Mouse (Mus musculus) regulatory T cell (primary cell): ENCODE data around the gene Tspan14.

Source experiments
- in situ Hi-C: fragments of 300-600 bp; cut with MboI, MseI; formaldehyde crosslinking; loops from one replicate; pipeline ENCODE4 v1.15.1; 2025; ENCODE audit warnings: high pct_unique_total_duplicates

The Tspan14 gene

DNA sequence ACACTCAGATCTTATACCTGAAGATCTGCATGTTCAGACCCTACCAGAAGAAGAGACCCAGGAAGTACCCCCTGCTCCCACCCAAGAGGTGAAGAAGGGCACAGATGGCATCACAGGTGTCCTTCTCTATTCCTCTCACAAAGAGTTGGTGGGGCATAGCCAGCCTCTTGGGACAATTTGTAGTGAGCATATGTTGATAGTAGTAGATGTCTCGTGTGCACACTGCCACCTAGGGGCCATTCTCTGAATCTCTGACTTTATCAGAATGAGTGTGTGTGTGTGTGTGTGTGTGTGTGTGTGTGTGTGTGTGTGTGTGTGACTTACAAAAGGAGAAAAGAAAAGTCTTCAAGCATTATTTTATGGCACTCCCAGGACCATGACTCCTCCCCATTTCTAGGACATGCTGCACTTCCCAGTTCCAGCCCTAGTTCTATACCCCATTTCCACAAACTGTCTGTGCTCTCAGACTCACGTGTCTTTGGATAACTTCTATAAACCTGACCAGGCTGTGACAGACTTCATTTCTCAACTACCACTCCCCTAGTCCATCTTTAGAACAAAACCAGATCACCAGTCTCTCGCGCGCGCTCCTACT is 8.6 kb upstream of the Tspan14 start:
- in situ Hi-C loops = loop anchor here (5.0 kb wide), 1 partner anchor 52 kb away; no protein-coding TSS in a partner anchor

DNA sequence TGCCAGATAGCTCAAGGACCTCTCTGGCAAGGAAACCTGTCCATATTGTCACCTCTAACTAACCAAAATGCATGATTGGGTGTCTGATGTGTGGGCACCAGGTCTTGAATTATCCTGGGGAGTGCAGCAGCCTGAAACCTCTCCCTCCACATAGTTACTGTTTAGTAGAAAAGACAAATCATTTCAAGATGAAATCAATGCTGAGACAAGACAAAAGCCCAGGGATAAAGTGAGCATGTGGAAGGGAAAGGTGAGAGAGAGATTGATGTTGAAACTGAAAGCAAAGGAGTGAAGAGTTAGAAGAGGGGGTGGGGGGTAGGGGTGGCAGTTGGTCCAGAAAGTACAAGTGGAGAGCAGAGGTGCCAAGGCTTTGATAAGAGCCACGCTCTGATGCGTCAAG is 1.4 kb upstream of the Tspan14 start:
- in situ Hi-C loops = no loop called here

DNA sequence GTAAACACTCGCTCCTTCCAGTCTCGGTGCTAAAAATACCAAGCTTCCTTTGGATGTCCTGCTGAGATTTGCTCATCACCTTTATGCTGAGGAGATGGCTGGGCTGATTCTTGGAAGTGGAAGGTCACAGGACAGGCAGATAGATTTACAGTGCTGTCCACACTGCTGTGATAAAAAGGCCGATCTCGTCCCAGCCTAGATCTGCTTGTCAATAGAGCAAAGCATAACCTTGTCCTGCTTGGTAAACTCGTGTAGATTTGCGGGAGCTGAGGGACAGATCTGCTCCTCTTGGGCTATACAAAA is 942 bp upstream of the Tspan14 start:
- in situ Hi-C loops = no loop called here

DNA sequence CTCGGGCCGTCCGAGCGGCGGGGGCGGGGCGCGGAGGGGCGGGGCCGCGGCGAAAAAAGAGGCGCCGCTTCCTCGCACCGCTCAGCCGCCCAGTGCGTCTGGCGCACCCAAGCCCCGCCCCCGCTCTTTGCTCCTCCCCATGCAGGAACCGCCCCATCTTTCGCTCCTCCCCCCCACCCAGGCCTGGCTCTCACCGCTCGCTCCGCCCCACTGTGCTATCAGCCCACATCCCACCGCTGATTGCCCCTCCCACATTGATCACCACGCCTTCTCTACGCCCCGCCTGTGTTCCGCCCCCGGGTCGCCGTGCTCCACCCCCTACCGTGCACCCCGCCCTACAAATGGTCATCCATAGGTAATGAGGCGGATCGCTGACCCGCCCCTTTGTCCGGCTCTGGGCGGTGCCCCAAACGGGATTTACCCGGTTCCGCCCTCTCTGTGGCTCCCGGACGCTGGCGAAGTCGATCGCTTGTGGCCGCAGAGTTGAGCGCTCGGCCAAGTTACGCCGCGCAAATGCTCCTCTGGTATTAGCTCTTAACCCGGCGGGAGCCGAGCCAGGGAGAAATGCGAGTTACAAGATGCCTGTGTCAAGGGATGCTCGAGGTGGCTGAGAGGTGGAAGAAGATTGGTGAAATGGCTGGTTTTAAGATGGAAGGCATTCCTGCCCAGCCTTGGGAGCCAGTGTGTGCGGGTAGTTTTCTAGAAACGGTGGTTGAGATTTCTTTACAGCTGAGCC is 423 bp upstream of the Tspan14 start:
- in situ Hi-C loops = no loop called here

DNA sequence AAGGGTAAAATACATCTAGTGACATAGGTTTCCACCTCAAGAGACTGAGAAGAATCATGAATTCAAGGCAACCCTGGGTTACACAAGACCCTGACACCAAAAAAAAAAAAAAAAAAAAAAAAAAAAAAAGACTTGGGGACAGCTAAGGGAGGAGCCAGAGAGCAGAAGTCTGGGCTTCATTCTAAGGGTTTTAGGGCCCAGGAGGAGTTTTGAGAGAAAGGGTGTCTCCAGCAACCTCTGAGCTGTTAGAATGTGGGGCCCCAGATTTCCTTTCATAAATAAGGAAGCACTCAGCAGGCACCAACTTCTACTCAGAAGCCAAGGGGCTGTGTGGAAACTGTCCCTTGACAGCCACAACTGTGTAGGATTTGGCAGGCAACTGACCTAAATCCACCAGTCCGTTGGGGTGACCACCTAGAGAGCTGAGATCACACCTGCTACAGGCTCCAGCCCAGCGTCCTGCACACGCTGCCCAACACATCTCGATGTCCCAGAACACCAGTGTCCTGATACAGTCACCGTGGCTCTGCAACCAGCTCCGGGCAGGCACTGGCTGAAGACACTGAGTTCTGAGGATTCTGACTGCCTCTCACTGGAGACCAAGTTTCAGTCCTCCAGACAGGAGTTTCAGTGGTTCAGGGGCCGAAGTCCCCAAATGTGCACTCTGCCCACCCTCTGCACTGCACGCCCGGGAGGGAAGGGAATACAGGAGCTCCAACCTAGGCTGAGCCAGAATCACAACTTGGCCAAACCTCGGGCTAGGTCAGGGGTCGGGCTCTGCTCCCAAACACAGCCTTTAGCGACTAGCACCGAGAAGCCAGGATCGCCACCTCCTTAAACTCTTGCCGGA is 875 bp downstream of the Tspan14 start:
- in situ Hi-C loops = no loop called here

DNA sequence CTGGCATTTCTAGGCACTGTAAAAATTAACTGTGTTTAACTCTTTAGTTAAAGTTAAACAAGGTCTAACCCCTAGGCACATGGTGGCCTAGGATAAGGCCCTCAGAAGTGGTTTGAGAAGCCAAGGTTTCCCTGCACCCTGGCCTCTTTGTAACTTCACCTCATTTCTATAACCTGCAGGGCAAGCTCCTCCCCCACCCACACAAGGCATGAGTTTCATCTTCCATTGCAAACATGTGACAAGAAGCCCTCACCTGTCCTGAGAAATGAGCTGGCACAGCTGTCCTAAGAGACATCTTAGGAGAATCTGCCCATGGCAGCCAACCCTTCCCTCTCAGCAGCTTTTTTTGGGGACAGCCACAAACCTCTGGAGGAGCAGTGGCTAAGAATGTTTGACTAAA is 1.7 kb downstream of the Tspan14 start:
- in situ Hi-C loops = no loop called here

DNA sequence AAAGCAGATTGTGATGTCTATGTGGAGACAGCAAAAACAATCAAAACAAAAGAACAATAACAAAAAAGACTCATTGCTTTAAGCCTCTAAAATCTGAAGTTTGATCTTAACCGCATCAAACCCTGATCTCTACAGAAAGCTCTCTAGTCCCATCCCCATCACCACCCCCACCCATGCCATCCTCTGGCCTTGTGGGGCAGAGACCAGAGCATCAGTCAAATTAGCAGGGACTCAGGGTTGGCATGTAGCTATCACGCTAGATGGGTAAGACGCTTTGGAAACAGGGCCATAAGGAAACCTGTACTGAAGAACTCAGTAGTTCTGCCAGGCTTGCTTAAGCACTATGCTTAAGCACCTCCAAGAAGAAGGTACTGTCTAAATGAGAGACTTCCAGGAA is 2.4 kb downstream of the Tspan14 start:
- in situ Hi-C loops = no loop called here

DNA sequence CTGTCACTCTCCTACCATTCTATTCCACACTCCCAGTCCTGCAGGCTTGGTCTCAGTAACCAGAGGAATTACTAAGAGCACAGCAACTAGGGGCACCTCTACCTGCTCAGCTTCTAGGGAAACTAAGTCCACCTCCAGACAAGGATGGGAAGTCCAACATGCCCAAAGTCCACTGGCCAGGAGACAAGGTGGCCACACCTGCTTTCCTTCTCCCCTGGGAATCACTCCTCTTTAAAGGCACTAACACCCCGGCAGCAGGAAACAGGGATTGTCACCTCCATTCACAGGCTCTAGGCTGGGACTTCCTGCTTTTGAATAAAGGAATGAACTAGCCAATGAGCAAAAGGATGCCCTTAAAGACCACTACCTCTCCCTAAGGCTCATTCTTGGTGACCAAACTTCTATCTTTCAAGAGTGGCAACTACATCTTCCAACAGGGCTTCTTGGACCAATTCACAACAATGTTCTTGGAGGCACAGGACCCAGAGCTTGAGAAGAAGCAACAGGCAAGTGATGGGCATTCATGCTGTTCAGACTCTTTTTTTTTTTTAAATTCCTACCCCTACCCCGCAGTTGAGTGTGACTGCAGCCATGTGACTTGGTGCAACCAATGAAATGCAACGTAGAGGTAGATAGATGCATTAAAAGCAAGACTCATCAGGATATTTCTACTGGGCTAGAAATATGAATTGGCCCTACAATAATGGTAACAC is 3.0 kb downstream of the Tspan14 start:
- in situ Hi-C loops = no loop called here

DNA sequence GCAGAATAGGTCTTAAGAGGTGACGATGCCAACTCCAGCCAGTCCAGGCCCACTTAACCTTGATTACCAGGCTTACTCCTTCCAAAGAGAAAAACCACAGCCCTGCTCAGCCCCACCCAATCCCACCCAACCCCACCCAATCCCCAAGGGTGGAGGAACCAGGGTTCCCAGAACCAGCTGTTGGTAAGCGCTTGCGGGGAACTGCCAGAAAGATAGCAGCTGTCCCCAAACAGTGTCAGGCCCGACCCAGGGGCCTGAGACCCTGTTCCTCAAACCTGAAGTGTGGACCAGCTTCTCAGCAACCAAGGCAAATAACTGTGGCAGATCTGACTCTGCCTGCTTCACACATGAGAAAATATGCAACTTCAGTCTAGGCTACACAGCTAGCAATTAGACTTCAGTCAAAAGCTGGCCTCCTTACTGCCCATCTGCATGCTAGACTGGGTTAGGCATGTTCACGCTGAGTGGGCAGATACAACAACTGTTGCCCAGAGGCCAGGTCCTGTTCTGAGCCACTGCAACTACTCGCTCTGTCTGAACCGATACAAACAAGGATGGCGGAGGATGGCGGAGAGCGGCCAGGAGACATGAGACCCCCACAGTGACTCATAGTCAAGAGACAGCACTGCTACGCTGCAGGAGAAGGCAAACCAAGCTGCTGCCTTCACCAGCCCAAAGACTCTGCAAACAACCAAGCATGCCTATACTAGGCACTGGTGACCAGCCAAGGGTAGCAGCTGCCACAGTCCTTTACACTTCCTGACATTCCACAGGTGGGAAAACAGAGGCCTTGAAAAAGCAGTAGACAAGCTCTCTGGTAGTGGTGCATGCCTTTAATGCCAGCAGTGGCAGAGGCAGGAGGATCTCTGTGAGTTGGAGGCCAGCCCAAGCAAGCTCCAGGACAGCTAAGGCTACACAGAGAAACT is 4.0 kb downstream of the Tspan14 start:
- in situ Hi-C loops = no loop called here

DNA sequence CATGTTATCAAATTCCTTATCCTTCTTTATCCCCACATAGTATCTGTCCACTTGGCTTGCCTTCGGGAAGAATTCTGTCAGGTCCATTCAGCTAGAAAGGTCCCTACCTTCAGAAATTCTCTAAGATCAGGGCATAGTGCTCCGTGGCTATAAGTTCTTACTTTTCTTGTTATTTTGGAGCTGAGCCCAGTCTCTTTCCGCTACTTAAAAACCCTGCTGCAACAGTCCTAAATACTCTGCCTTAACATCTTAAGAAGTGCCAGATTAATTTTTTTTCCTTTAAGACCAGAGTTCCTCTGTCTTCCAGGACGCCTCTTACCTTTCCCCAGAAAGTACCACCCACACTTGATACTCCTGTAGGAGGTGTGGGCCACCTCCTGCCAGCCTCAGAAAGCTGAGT is 6.4 kb downstream of the Tspan14 start:
- in situ Hi-C loops = no loop called here

DNA sequence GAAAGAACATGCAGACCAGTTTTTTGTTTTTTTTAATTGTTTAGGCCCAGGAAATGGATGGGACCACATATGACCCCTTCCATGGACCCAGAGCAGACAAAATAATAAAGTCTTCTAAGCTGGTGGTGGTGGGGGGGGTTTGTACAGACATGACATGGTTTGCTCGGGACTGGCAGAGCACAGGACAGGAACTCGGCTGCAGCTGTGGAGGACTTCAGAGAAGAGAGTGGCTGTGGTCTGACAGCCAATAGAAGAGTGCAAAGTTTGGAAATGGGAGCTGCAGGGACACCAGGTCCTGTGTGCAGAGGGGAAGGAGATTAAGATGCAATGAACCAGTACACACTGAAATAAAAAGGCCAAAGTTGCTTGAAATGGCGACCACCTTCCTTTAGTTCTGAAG is 7.0 kb downstream of the Tspan14 start:
- in situ Hi-C loops = no loop called here

DNA sequence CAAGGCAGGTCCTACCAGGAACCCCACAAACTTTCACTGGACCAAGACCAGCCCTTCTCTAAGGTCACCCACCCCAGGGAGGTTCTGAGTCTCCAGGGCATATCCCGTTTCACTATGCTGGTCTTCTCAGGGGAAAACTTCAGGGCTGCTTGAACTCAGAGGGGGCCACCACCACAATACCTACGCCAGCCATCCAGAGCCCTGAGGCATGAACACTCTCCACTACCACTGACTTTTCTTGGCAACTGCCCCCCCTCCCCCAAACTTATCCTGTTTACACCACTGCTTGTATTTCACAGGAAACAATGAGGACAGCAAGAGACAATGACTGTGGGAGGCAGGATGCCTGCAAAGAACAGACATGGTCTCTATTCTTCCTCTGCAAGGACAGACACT is 7.6 kb downstream of the Tspan14 start:
- in situ Hi-C loops = no loop called here

DNA sequence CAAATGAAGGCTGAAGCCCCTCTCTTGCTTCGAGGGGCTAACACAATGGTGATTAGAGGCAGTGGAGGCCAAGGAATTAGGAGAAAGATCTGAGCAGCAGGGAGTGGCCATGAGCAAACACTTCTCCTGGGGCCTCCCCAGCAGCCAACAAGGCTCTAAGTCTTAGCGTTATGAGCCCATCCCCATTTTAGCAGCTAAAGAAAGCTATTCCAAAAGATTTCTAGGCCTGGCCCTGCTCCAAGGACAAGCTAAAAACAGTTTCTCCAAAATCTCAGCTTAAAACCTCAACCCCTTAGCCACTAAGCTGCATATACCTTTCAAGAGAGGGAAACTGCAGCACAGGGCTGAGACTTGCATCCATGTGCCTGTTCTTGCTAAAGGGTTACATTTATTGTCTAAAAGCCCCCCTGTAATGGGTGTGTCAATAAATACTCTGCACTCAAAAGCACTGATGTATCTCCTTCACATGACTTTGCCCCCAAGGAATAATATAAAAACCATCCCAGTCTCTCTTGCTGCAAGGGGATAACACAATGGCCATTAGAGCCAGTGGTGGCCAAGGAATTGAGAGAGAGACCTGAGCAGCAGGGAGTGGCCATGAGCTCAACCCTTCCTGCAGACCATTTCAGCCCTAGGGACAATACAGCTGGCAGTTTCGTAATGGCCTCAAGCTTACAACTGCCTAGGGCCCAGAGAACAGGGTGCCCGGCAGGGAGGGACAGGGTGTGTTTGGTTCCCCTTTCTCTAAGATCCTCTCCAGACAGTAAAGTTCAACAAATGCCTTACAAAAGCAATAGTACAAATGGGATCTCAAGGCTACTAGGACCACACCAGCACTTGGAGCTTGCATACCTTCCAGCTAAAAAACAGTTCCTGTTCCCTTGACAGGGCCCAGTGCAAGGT is 8.3 kb downstream of the Tspan14 start:
- in situ Hi-C loops = no loop called here

DNA sequence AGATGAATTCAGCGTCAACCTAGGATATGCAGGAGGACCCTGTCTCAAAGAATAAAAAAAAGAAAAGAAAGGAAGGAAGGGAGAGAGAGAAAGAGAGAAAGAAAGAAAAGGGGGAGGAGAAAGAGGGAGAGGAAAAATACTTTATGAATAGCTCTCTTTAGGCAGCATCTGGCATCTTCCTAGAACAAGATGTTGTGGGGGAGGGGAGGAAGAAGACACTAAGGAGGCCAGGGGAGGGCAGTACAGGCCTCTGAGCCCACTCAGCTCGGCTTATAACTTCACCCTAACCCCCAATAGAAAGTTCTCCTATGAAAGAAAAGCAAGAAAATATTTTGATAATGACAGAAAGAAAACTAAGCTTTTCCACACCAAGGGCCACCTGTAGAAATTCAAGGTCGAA is 9.0 kb downstream of the Tspan14 start:
- in situ Hi-C loops = no loop called here

DNA sequence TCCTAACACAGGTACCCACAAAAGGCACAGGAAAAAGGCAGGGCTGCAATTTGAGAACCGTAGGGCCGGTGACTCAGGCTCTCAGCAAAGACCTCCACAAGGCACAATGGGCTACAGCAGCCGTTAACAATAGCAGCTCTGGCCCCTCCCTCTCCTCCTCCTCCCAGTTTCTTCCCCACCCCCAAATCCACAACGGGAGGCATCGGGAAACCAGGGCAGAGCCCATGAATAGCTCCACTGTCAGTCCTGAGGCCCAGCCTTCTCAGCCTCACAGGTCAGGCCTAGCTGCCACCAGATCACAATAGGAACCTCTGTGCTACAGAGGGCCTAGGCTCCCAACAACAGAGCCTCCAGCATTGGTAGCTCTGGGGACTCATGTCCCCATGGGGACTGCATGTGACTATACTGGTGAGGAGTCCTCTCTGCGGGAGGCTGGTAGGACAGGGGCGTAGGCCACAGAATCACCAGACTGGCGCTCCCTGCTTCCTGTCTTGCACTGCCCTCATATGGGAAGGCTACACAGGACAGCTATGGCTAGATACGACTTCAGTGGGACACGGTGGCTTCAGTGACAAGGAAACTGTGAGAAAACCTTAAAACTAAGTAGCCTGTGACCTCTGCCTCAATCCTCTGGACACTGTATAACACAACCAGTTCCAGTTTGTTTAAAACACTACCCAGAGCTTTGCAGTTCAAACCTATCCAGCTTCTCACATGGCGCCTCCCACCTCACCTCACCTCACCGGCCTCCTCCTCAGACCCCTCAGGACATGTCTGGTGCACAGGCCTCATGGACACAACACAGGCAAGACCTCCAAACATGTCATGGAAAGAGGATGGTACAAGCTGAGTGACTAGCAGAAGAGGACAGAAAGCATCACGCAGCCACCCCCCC is 10.1 kb downstream of the Tspan14 start:
- in situ Hi-C loops = no loop called here

DNA sequence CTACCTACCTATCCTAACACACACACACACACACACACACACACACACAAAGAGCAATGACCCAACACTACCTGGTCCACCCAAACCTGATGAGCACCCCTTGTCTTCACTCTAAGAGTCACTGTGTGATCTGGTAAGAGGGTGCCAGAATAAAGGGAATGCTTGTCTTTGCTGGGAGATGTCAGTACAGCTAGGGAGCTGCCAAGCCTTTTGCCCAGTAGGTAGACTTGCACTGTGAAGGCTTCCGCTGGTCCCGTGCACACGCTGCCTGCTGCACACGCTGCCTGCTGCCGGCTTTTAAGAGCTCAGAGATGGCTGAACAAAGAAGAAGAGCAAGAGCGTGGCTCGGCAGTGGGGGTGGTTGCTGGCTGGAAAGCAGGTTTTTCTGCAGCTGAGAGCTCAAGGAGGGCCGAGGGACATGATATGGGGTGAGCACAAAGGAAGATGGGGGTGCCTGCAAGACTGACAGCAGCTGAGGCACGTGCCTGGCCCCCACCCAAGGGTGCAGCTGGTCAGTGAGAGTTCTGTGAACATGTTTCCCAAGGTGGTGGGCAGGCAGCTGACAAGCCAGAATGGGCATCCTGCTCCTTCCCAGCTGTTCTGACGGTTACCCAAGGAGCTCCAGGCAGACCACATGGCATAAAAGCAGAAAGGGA is 10.9 kb downstream of the Tspan14 start:
- in situ Hi-C loops = no loop called here

DNA sequence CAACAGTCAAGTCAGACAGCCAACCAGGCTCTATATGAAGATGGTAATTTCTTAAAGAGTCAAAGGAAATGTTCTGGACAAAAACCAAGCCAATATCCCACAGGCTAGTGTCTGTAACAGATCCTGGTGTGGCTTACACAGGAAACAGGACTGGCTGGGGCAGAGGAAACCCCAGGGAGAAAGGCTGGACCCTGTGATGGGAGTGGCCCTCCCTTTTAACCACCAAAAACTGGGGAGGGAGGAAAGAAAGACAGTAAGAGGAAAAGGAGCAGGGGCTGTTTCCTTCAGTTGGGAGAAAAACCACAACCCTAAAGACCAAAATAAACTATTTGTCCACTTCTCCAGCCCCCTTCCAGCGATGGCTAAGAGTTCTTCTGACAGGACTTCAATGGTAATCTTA is 11.5 kb downstream of the Tspan14 start:
- in situ Hi-C loops = no loop called here

DNA sequence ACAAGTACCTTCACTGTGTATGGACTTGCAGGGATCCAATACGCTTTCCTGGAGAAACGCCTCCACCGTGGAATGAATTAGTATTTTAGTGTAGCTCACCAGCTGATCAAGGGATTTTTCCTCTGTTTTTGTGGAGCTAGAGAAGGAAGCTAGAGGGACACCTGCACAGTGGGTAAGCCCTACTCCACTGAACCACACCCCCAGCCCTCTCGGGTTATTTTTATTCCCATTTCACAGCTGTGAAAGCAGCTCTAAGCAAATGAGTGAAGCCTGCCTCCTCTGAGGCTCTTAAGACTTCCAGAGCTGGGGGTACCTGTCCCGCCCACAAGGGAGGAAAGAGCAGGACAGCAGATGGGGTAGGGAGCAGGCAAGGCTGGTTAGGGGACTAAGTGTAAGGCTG is 13.2 kb downstream of the Tspan14 start:
- in situ Hi-C loops = no loop called here

DNA sequence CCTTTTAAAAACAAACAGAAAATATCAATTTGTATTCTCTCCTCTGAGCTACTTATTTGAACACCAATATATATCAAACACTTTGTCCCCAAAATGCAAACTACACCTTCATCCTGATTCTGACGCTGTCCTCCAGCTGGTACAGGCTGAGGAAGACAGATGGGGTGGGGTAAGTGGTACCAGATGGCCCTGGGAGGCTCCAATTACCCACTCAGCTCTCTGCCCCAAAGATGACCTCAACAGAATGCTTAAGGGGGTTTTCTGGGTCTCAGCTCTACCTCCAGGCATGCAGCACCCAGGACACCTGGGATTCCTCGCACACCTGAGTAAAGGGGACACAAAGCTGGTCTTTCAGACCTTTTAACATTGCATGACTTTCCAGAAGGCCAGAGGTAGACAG is 13.9 kb downstream of the Tspan14 start:
- in situ Hi-C loops = no loop called here
